17 mouse cellular contexts compared by ENCODE assay signal in the genomic region with DNA sequence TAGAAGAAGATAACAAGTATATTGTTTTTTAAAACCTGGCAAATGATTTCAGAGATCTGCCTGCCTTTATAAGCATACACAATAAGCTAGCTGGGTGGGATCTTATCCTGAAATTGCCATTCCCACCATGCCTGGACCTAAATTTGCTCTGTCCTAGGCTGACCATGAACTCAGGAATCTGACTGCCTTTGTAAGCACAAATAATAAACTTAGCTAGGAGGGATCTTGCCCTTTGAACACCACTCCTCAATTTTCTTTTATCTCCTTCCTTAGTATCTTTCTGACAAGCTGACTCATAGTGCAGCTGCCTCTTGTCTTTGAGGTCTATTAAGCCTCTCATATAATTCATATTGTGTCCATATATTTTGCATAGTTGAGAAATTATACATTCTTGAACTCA.
"Had no signal": no experiment of that assay in that cellular context is flagged by ENCODE, and none has a peak within 500 bp of the region (broad histone marks: within the 10 kb centered on the region; RNA-seq: fewer than 3 reads in every experiment).

No protein-coding gene starts in this region.

- H3K9me3 ChIP-seq: stomach, embryonic 15.5 days had no signal

- H3K4me2 ChIP-seq: neural tube, embryonic 12.5 days; neural tube, embryonic 13.5 days; neural tube, embryonic 15.5 days; stomach, embryonic 15.5 days had no signal

- H3K27ac ChIP-seq: neural tube, embryonic 12.5 days; neural tube, embryonic 13.5 days; neural tube, embryonic 15.5 days; stomach, embryonic 15.5 days; stomach, postnatal 0 days had no signal

- H3K36me3 ChIP-seq: neural tube, embryonic 12.5 days; neural tube, embryonic 13.5 days; neural tube, embryonic 15.5 days; stomach, embryonic 15.5 days had no signal

- H3K4me1 ChIP-seq: neural tube, embryonic 13.5 days; stomach, embryonic 15.5 days had no signal

- DNase-seq: retina, postnatal 1 day; right cerebral cortex, adult 18-20 months; right cerebral cortex, postnatal 14 days; right cerebral cortex, postnatal 25 days; right cerebral cortex, postnatal 4 days; spleen, adult 18-20 months; thymus, adult 18-20 months; thymus, adult 2 months; thymus, postnatal 14 days; thymus, postnatal 25 days; thymus, postnatal 36 days; thymus, postnatal 4 days had no signal

- H3K27me3 ChIP-seq: neural tube, embryonic 12.5 days; neural tube, embryonic 15.5 days; stomach, embryonic 15.5 days had no signal

- H3K4me3 ChIP-seq: neural tube, embryonic 12.5 days; neural tube, embryonic 13.5 days; neural tube, embryonic 15.5 days; stomach, embryonic 15.5 days had no signal

- H3K9ac ChIP-seq: neural tube, embryonic 12.5 days; neural tube, embryonic 13.5 days; neural tube, embryonic 15.5 days; stomach, embryonic 15.5 days had no signal
